Mouse (Mus musculus) mature B cell (primary cell): ENCODE measurements around the gene Ccdc85b.

Experiments
- in situ Hi-C: fragments of 300-500 bp; cut with MboI; formaldehyde crosslinking; loops from 2 replicates; pipeline ENCODE4 v1.14.3; 2019

Ccdc85b gene

GRCm38 (mm10) chr19:5481398-5481797 is 23.7 kb upstream of the Ccdc85b start:
- in situ Hi-C loops, result no loop called here

GRCm38 (mm10) chr19:5480016-5480415 is 22.3 kb upstream of the Ccdc85b start:
- in situ Hi-C loops, result no loop called here

- in situ Hi-C loops, result no loop called here
Measured at GRCm38 (mm10) chr19:5477668-5478300, 20.1 kb upstream of the Ccdc85b start.

GRCm38 (mm10) chr19:5477004-5477667 is 19.4 kb upstream of the Ccdc85b start:
- in situ Hi-C loops, result no loop called here

- in situ Hi-C loops, result no loop called here
Measured at GRCm38 (mm10) chr19:5475069-5475714, 17.5 kb upstream of the Ccdc85b start.

GRCm38 (mm10) chr19:5474281-5475068 is 16.8 kb upstream of the Ccdc85b start:
- in situ Hi-C loops, result no loop called here

GRCm38 (mm10) chr19:5473720-5474119 is 16.0 kb upstream of the Ccdc85b start, which contains the start of gene Efemp2:
Gene Efemp2 (plus strand): TSS chr19:5473954.
- in situ Hi-C loops, result no loop called here

GRCm38 (mm10) chr19:5472857-5473256 is 15.2 kb upstream of the Ccdc85b start:
- in situ Hi-C loops, result no loop called here

GRCm38 (mm10) chr19:5471846-5472245 is 14.2 kb upstream of the Ccdc85b start:
- in situ Hi-C loops, result no loop called here

GRCm38 (mm10) chr19:5468374-5468773 is 10.7 kb upstream of the Ccdc85b start, which contains the start of gene Ctsw:
Gene Ctsw (minus strand): TSS chr19:5468507.
- in situ Hi-C loops, result no loop called here

- in situ Hi-C loops, result no loop called here
Measured at GRCm38 (mm10) chr19:5466916-5467500, 9.3 kb upstream of the Ccdc85b start.

- in situ Hi-C loops, result no loop called here
Measured at GRCm38 (mm10) chr19:5465037-5465436, 7.3 kb upstream of the Ccdc85b start.

GRCm38 (mm10) chr19:5463791-5464562 is 6.3 kb upstream of the Ccdc85b start:
- in situ Hi-C loops, result no loop called here

GRCm38 (mm10) chr19:5463212-5463611 is 5.5 kb upstream of the Ccdc85b start:
- in situ Hi-C loops, result no loop called here

GRCm38 (mm10) chr19:5461411-5461810 is 3.7 kb upstream of the Ccdc85b start:
- in situ Hi-C loops, result no loop called here

- in situ Hi-C loops, result no loop called here
Measured at GRCm38 (mm10) chr19:5460465-5460911, 2.8 kb upstream of the Ccdc85b start, which contains the start of gene Fibp. Gene Fibp (plus strand): TSS chr19:5460615.

GRCm38 (mm10) chr19:5459896-5460295 is 2.2 kb upstream of the Ccdc85b start:
- in situ Hi-C loops, result no loop called here

- in situ Hi-C loops, result no loop called here
Measured at GRCm38 (mm10) chr19:5459019-5459418, 1.3 kb upstream of the Ccdc85b start.

- in situ Hi-C loops, result no loop called here
Measured at GRCm38 (mm10) chr19:5456922-5457745, 560 bp downstream of the Ccdc85b start.
